Mouse (Mus musculus) heart, postnatal 10 days (tissue): ENCODE data around the gene Rara. TPM values are rescaled to one million over a fixed set of nuclear protein-coding genes. Genes with fewer than 3 reads are reported as not detected.

Source experiments
- DNase-seq, 2 experiments: peaks; one replicate each; pipeline ENCODE4 v3.0.0; 2021
- intact Hi-C: fragments of 180-260 bp; cut with DNase I; formaldehyde crosslinking; loops from one replicate; pipeline ENCODE4 v1.15.1; 2025
- total RNA-seq, 2 experiments: library from RNA; stranded (reverse); gene quantifications; 2 replicates each; pipeline ENCODE4 v1.2.3; 2021

The Rara gene
- total RNA-seq, 2 experiments from 2014 or later, result 31.9 to 33.0 TPM

- peak; percentile 61 to 64 for DNase-seq
- intact Hi-C loops, result loop anchor here (2.0 kb wide), 1 partner anchor 24 kb away; no protein-coding TSS in a partner anchor
Observed at GRCm38 (mm10) chr11:98936606-98937409, 9.2 kb downstream of the Rara start.

- peak; percentile 92 to 93 for DNase-seq
- intact Hi-C loops, result loop anchor here (2.0 kb wide), 1 partner anchor 23 kb away; no protein-coding TSS in a partner anchor
Observed at GRCm38 (mm10) chr11:98937410-98937913, 9.8 kb downstream of the Rara start.

DNA sequence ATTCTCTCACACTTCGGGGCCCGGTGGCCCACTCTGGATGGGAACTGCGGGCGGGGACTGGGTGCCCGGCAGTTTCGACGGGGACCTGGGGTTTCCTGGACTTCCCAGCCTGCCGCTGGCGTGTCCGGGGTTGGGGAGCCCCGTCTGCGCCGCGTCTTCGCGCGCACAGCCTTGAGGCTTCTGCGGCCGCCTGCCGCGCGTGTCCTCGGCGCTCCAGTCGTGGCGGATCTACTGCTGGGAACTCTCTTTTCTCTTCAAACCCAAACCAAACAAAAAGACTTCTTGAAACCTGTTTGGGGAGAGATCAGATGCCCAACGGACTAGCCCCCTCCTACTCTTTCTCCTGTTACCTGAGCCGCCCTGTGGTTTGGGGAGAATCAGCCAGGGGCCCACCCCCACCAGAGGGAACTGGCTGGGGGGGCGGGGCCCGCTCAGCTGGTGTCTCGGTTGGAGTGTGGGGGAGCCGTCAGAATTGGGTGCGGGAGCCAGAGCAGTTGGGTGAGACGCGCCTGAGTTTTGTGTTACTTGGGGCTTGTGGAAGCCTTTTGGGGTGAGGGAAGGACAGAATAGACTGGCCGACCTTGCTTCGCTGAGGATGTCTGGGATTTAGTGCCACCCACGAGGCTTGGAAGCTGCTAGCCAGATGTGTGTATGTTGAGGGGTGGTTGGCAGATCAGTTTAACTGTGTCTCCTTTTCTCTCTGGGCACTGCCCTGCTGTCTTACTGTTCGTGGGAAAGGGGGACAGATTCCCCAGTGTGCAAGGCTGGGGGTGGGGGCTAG lies 10.5 kb downstream of the Rara start:
- intact Hi-C loops, result loop anchor here (2.0 kb wide), 1 partner anchor 23 kb away; no protein-coding TSS in a partner anchor
- peak; percentile 74 for DNase-seq

- DNase-seq, result no peak
- intact Hi-C loops, result no loop called here
Observed at GRCm38 (mm10) chr11:98938701-98939083, 11.1 kb downstream of the Rara start.

GRCm38 (mm10) chr11:98939084-98939952 lies 11.7 kb downstream of the Rara start:
- no peak for DNase-seq
- intact Hi-C loops, result no loop called here

DNA sequence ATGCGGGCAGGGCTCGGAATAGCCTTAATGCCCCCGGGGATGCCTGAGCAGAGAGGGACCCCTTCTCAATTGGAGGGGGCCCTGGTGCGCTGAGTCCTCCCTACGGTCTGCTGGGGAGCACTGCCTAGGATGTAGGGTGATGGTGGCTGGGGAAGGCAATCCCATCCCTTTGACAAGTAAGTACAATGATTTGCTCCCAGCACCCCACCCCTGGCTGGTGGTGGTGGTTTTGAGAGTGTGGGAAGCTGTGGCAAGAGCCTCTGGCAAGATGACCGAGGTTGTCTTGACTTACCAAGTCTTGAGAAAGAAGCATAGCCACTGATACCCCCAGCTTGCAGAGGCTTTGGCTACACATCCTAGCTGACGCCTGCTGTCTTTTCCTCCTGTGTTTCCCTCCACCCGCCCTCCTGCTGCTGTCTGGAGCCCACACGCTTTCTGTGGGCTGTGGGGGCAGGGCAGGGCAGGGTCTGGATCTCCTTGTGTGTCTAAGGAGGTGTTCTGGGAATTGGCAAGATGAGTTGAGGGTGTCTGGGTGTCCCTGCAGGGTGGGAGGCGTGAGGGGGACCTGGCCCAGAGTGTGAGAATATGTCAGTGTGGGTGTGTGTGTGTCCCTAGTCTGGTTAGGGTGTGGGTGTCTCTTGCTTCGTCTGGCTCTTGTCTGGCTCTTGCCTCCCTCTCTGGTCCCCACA lies 12.5 kb downstream of the Rara start:
- peak; percentile 49 to 53 for DNase-seq
- intact Hi-C loops, result loop anchor here (2.0 kb wide), 1 partner anchor 15 kb away; no protein-coding TSS in a partner anchor

GRCm38 (mm10) chr11:98940776-98941175 lies 13.2 kb downstream of the Rara start:
- intact Hi-C loops, result loop anchor here (2.0 kb wide), 1 partner anchor 14 kb away; no protein-coding TSS in a partner anchor
- DNase-seq, result peak; percentile 32 to 41

- peak; percentile 84 to 87 for DNase-seq
- intact Hi-C loops, result loop anchor here (2.0 kb wide), 1 partner anchor 13 kb away; no protein-coding TSS in a partner anchor
Observed at GRCm38 (mm10) chr11:98941341-98941825, 13.8 kb downstream of the Rara start.

- intact Hi-C loops, result loop anchor here (2.0 kb wide), 1 partner anchor 13 kb away; no protein-coding TSS in a partner anchor
- DNase-seq, result peak; percentile 91 to 95
Observed at GRCm38 (mm10) chr11:98941826-98942550, 14.4 kb downstream of the Rara start.

DNA sequence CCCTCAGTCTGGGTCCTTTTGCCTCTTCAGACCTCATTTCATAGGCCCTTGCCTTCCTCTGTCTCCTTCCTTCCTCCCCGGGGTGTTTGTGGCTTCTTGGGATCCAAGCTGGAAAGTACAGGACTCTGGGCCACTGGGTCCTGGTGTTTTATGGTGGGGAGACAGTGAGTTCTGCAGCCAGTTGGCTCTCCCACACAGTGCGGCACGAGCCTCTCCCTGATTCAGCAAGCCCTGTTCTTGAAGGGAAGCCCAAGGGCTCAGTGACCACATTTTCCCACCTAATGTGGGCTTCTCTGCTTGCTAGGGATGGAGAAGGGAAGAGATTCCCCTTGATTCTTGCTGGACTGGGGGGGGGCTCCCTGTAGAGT lies 14.9 kb downstream of the Rara start:
- DNase-seq, result no peak
- intact Hi-C loops, result no loop called here

GRCm38 (mm10) chr11:98942923-98943641 lies 15.5 kb downstream of the Rara start:
- peak; percentile 83 to 86 for DNase-seq
- intact Hi-C loops, result no loop called here

DNA sequence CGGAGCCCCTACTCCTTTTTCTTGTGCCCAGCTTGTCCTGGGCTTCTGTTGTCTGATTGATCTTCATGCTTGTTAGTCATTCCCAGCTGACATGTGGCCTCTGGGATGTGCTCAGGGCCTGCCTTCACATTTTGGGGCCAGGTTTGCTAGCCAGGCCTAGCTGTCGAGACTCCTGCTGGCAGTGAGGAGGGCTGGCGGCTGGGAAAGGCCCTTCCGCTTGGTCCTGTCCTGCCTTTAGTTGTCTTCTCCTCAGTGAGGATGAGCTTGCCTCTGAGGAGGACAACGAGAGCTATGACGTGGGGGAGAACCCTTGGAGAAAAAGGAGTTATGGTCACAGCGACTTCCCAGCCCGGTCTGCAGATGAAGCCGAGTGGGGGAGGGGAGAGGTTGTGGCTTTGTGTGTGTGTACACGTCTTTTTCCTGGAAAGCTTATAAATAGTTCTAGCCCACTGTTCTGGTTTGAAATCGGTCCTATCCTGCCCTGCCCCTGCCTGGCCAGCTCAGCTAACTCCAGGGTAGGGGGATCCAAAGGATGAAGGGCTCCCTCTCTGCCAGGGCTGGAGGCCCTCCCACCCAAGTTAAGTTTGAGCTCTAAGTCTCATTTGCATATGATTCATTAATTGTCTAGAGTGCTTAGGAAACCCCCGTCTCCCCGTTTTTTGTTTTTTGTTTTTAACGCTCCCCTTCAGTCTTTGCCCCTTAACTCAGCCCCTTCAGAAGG lies 16.3 kb downstream of the Rara start:
- intact Hi-C loops, result no loop called here
- DNase-seq, result peak; percentile 61 to 72

- DNase-seq, result peak in 1 of 2 experiments; percentile 4
- intact Hi-C loops, result no loop called here
Observed at GRCm38 (mm10) chr11:98944897-98945604, 17.4 kb downstream of the Rara start.

GRCm38 (mm10) chr11:98945605-98945977 lies 18.0 kb downstream of the Rara start:
- DNase-seq, result no peak
- intact Hi-C loops, result no loop called here

- intact Hi-C loops, result no loop called here
- DNase-seq, result peak in 1 of 2 experiments; percentile 35
Observed at GRCm38 (mm10) chr11:98947969-98948569, 20.5 kb downstream of the Rara start.

- intact Hi-C loops, result no loop called here
Observed at GRCm38 (mm10) chr11:98949242-98949957, 21.8 kb downstream of the Rara start.

More at GRCm38 (mm10) chr11:98949242-98949957, 21.8 kb downstream of the Rara start:
- no peak for DNase-seq
